Mouse (Mus musculus) hindbrain, postnatal 0 days (tissue): ENCODE results near the gene Eif4g2. TPM values are rescaled to one million over a fixed set of nuclear protein-coding genes. Genes with fewer than 3 reads are reported as not detected.

Experiments used
- ATAC-seq: fragments of 200-750 bp; cut with Nextera tagmentation; 2 replicates; pipeline ENCODE4 v1.8.0; 2017; ENCODE audit warnings: mild to moderate bottlenecking, moderate TSS enrichment, moderate library complexity
- DNase-seq: peaks from one replicate; pipeline ENCODE4 v3.0.0-alpha.2; 2015; ENCODE audit warnings: low spot score
- H3K27ac ChIP-seq: fragments of 300-500 bp; sonication (generic); 2 replicates; pipeline ENCODE4 v1.5.1; 2014; ENCODE audit warnings: mild to moderate bottlenecking
- H3K27me3 ChIP-seq: fragments of 300-500 bp; sonication (generic); 2 replicates; pipeline ENCODE4 v1.6.1; 2014; ENCODE audit warnings: low read length, mixed read lengths; ENCODE audit not compliant: insufficient read depth
- H3K36me3 ChIP-seq: fragments of 300-500 bp; sonication (generic); 2 replicates; pipeline ENCODE4 v1.6.1; 2014; ENCODE audit warnings: low read length, mixed read lengths; ENCODE audit not compliant: insufficient read depth
- H3K4me1 ChIP-seq: fragments of 300-500 bp; sonication (generic); 2 replicates; pipeline ENCODE4 v1.6.1; 2014; ENCODE audit warnings: antibody characterized with exemption, low read length, mixed read lengths; ENCODE audit not compliant: insufficient read depth
- H3K4me2 ChIP-seq: fragments of 300-500 bp; sonication (generic); 2 replicates; pipeline ENCODE4 v1.6.1; 2014; ENCODE audit warnings: low read depth, mild to moderate bottlenecking, low read length, moderate library complexity, mixed read lengths
- H3K4me3 ChIP-seq: fragments of 300-500 bp; sonication (generic); 2 replicates; pipeline ENCODE4 v1.5.1; 2014; ENCODE audit warnings: low read length
- H3K9ac ChIP-seq: fragments of 300-500 bp; sonication (generic); replicated peaks from 2 replicates; pipeline ENCODE4 v1.6.1; 2014; ENCODE audit warnings: mild to moderate bottlenecking, low read length, moderate library complexity, mixed read lengths
- H3K9me3 ChIP-seq: fragments of 300-500 bp; sonication (generic); 2 replicates; pipeline ENCODE4 v1.6.1; 2016; ENCODE audit warnings: low read length, mixed read lengths
- CTCF ChIP-seq: IDR thresholded peaks from 2 replicates; pipeline ENCODE4 v1.5.1; 2016; ENCODE audit warnings: antibody characterized with exemption, control low read depth, low read depth
- WGBS: fragments of 180-500 bp; shearing (Covaris S2); extraction: QIAGEN DNeasy Blood & Tissue Kit; methylation state at CpG from one replicate; pipeline ENCODE4 v1.1.7; 2014; 5-methylcytosine and 5-hydroxymethylcytosine counted together
- polyA plus RNA-seq: library from polyadenylated mRNA; unstranded; fragments of >200 nt; fragmentation: Nextera tagmentation; extraction: Ambion mirVana; gene quantifications from 2 replicates; pipeline ENCODE4 v1.2.1, GENCODE M21; 2015
- total RNA-seq: library from RNA; depleted of rRNA; stranded (reverse); fragments of >200 nt; gene quantifications from 2 replicates; pipeline ENCODE4 v1.2.3, GENCODE M21; 2014; rRNA removed

Gene Eif4g2
- total RNA-seq: 322 and 354 TPM in 2 replicates
- 706 and 761 TPM in 2 replicates for polyA plus RNA-seq

DNA sequence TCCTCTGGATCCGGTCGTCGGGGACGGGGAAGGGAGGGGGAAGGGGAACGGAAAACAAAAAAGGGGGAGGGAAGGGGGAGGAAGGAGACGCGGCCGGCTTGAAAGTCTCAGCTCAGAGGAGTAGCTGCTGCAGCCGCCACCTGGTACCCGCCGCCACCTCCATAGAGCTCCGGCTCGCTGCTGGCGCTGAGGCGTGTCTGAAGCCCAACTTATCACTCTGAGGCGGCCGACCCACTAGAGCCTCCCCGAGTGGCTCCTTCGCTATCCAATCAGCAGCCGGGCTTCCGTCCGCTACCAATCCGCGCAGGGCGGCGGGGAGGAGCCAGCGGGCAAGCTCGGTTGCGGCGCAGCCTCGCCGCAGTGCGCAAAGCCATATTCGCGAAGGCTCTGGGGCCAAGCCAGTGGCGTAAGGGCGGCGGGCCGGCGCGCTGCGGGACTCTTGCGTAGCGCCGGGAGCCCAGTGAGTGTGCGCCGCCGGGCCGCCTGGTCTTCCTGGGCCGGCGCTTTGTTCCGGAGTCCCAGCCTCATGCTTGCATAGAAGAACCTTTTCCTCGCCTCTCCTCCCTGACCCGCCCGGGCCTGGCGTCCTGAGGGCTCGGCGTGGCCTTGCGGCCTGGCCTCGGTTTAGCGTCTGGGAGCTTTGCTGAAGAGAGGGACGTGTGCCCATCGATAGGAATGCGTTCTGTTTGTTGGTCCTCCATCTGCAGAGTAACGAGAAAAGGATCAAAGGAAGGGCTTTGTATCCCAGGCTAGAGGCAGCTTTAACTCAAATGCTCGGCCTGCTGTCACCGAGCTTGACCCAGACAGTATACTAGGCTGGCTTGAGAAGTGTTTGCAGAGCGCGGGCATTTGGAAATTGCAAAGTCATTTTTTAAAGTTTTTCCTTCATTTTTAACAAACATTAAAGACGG lies at the start of gene Eif4g2:
TSS of gene Eif4g2 (minus strand) at position 209 of the 911 bp plus-strand sequence.
- Histone ChIP-seq H3K4me1 (0 out of 2 replicates have a peak, but pooled peaks cover 9% of the 10 kb centered on the region), H3K27ac (peak within 1 kb of the TSS; percentile 100), H3K27me3 (no peaks in the 10 kb centered on the region), H3K4me3 (peak within 1 kb of the TSS; percentile 99), H3K9me3 (no peaks in the 10 kb centered on the region), H3K9ac (peak within 1 kb of the TSS; percentile 100), H3K4me2 (peak within 1 kb of the TSS; percentile 72), H3K36me3 (peaks cover 23% of the 10 kb centered on the region)
- peak; percentile 99 for DNase-seq
- WGBS: under 1% methylated on average over 70 of the region's 70 CpGs
- peak; percentile 98 for ATAC-seq
- TF ChIP-seq CTCF: no peak

DNA sequence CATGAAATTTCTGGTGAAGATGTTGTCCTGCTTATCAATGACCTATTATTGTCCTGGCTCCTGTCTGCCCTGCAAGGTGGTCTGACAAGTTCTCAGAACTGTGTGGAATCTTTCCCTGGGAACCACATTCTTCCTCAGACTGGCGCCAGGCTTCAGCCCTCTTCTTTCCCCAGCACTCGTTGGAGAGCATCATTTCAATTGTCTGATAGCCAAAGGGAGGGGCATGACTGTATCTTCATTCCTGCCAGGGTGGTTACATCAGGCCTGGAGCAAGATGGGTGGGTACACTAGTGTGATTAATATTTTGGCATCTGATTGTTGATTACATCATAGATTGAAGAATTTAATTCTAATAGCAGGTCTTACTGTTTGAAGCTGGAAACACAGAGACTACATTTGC lies 49.8 kb upstream of the Eif4g2 start:
- DNase-seq: no peak
- no peak for TF ChIP-seq CTCF
- H3K27ac ChIP-seq: no peak overlapping the region
- no peaks in the 10 kb centered on the region for H3K27me3 ChIP-seq
- no peaks in the 10 kb centered on the region for H3K36me3 ChIP-seq
- WGBS: 58% methylated on average over 2 of the region's 2 CpGs
- H3K9me3 ChIP-seq: no peaks in the 10 kb centered on the region
- ATAC-seq: no peak
- H3K4me2 ChIP-seq: no peak overlapping the region
- H3K9ac ChIP-seq: no peak overlapping the region
- no peak overlapping the region for H3K4me3 ChIP-seq
- no peaks in the 10 kb centered on the region for H3K4me1 ChIP-seq

DNA sequence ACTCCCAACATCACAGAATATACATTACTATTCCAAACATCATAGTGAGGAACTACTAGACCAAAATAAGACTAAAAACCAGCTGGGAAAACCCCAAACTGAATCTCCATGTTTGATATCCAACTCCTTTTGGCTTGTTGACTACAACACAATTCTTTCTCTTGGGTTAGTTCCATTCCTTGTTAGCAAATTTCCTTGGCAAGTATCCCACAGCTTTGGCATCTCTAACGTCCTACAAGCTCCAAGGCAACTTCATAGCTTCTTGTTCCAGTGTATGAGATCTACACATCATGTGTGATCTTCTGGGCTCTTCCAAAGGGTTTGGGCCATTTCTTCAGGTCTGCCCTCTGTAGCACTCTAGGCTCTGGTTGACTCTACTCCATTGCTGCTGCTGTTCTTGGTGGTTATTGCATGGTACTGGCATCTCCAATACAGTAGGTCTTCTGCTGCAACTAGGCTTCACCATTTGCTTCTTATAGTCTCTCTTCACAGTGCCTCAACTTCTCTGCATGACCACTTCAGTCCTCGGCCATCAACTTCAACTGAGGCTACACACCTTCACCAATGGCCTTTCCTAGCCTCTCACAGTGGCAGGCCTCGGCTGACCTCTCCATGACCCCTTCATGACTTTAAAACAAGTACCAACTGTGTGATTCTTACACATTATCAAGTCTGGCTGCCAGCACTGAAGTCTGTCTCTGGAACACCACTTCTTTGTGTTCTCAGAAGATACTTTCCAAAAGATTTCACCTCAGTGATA lies 44.0 kb upstream of the Eif4g2 start:
- 68% methylated on average over 3 of the region's 3 CpGs for WGBS
- no peak for TF ChIP-seq CTCF

DNA sequence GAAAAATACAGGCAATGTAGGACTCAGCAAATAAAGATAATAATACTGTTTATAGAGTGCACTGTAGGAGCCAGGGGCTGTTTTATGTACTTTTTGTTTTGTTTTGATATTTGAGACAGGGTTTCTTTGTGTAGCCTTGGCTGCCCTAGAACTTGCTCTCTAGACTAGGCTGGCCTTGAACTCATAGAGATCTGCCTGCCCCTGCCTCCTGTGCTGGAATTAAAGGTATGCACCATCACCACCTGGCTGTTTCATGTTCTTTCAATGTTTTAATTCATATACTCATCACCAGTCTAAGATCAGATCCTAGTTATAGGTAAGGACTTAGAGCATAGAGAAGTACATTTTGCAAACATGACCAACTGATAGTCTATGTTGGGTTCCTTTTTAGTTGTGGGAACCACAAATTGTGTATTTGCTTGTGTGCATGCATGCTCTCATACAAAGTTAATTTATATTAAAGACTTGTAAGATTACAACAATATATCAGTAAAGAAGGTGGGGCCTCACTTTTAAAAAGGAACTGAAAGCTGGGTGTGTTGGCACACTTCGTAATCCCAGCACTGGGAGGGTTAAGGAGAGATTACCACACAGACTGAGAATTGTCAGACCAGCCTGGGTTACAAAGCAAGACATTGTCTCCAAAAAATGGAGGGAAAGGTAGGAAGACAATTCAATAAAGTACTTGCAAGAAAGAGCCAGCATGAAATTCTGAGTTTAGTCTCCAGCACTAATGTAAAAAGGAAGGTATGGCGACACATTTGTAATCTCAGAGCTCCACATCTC lies 41.1 kb upstream of the Eif4g2 start:
- no peak for TF ChIP-seq CTCF
- no peak overlapping the region for H3K27ac ChIP-seq
- 97% methylated on average over 2 of the region's 2 CpGs for WGBS
- H3K4me3 ChIP-seq: no peak overlapping the region
- no peaks in the 10 kb centered on the region for H3K9me3 ChIP-seq
- H3K4me1 ChIP-seq: peaks cover 9% of the 10 kb centered on the region; the same call in 1 of the 2 replicates
- no peaks in the 10 kb centered on the region for H3K36me3 ChIP-seq
- no peak overlapping the region for H3K9ac ChIP-seq
- ATAC-seq (no peak), DNase-seq (no peak)
- no peak overlapping the region for H3K4me2 ChIP-seq
- H3K27me3 ChIP-seq: no peaks in the 10 kb centered on the region

More for the DNA sequence above, 44.0 kb upstream of the Eif4g2 start:
- peaks cover 5% of the 10 kb centered on the region; the same call in 1 of the 2 replicates for H3K4me1 ChIP-seq
- DNase-seq: no peak
- no peaks in the 10 kb centered on the region for H3K9me3 ChIP-seq
- no peaks in the 10 kb centered on the region for H3K36me3 ChIP-seq
- H3K4me3 ChIP-seq: no peak overlapping the region
- no peak overlapping the region for H3K9ac ChIP-seq
- ATAC-seq: no peak
- H3K27ac ChIP-seq: no peak overlapping the region
- H3K4me2 ChIP-seq: no peak overlapping the region
- no peaks in the 10 kb centered on the region for H3K27me3 ChIP-seq

DNA sequence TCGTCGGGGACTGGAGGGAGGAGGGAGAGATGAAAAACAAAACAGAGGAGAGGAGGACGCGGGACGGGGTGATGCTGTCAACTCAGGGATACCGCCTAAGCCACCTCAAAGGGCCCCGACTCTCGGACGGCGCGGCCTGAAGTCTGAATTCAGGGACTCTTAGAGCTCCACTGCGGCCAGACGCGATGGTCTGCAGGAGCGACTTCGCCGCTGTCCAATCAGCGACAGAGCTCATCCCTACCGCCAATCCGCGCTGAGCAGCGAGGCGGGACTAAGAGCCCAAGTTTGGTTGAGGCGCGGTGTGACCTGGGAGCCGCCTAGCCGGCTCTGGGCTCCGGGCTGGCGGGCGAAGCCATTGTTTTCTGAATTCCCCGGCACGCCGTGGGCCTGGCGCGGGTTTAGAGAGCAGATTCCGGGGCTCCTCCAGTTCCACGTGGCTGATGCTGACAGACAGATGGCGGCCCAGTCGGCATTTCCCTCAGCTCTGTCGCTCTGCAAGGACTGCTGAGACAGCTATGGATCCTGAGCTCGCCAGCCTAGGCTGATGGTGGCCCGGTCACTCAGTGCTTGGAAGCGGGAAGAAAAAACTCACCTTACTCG lies 39.8 kb upstream of the Eif4g2 start:
- Histone ChIP-seq H3K4me1 (peaks cover 9% of the 10 kb centered on the region; the same call in 1 of the 2 replicates), H3K36me3 (no peaks in the 10 kb centered on the region), H3K4me3 (peak overlapping the region; percentile 62), H3K9me3 (no peaks in the 10 kb centered on the region), H3K9ac (peak overlapping the region; percentile 87), H3K27me3 (no peaks in the 10 kb centered on the region), H3K27ac (peak overlapping the region; percentile 100), H3K4me2 (peak overlapping the region; percentile 86)
- under 1% methylated on average over 44 of the region's 44 CpGs for WGBS
- DNase-seq (peak; percentile 99), ATAC-seq (peak; percentile 100)
- 0 out of 2 replicates have a peak, but pooled peaks have one; percentile 13 for TF ChIP-seq CTCF
